Mouse (Mus musculus): Measurements from ENCODE around the gene Eif1ad. TPM values are rescaled to one million over a fixed set of nuclear protein-coding genes. Genes with fewer than 3 reads are reported as not detected.
"Not testable (repeated sequence)": the region's sequence is repeated elsewhere in the genome, so short reads cannot be mapped to it uniquely, and the experiment has no call there.

Eif1ad gene
- polyA plus RNA-seq, 1 experiment from 2014 or later: 59.4 TPM

- DNase-seq (ENCODE audit: low spot score): no peak
These were observed 8.2 kb downstream of the Eif1ad start for GRCm38 (mm10) chr19:5374748-5375147.

GRCm38 (mm10) chr19:5377446-5377845 lies 10.9 kb downstream of the Eif1ad start:
- DNase-seq (ENCODE audit: low spot score): no peak

GRCm38 (mm10) chr19:5383326-5383725 lies 16.8 kb downstream of the Eif1ad start:
- no peak for DNase-seq (ENCODE audit: low spot score)

- DNase-seq (ENCODE audit: low spot score): no peak
These were observed 18.2 kb downstream of the Eif1ad start for GRCm38 (mm10) chr19:5384715-5385114.

GRCm38 (mm10) chr19:5388011-5388441 lies 21.5 kb downstream of the Eif1ad start:
- no peak for DNase-seq (ENCODE audit: low spot score)

- peak; percentile 97 for DNase-seq (ENCODE audit: low spot score)
These were observed 22.2 kb downstream of the Eif1ad start, which contains the start of gene Sart1 for GRCm38 (mm10) chr19:5388588-5389242. Sart1 (minus strand) TSS chr19:5388703.

GRCm38 (mm10) chr19:5389647-5390046 lies 23.1 kb downstream of the Eif1ad start:
- DNase-seq (ENCODE audit: low spot score): peak; percentile 87

- DNase-seq (ENCODE audit: low spot score): no peak
These were observed 23.9 kb downstream of the Eif1ad start for GRCm38 (mm10) chr19:5390416-5390815.

GRCm38 (mm10) chr19:5392892-5393291 lies 26.4 kb downstream of the Eif1ad start:
- DNase-seq (ENCODE audit: low spot score): no peak

GRCm38 (mm10) chr19:5394168-5394567 lies 27.6 kb downstream of the Eif1ad start:
- DNase-seq (ENCODE audit: low spot score): no peak

- no peak for DNase-seq (ENCODE audit: low spot score)
These were observed 28.8 kb downstream of the Eif1ad start for GRCm38 (mm10) chr19:5395371-5395770.

GRCm38 (mm10) chr19:5401073-5401472 lies 34.5 kb downstream of the Eif1ad start:
- DNase-seq (ENCODE audit: low spot score): not testable (repeated sequence)

- DNase-seq (ENCODE audit: low spot score): no peak
These were observed 35.8 kb downstream of the Eif1ad start, which contains the start of gene Tsga10ip for GRCm38 (mm10) chr19:5402293-5402692. Tsga10ip (minus strand) TSS chr19:5402526.

GRCm38 (mm10) chr19:5405924-5406323 lies 39.4 kb downstream of the Eif1ad start:
- peak; percentile 76 for DNase-seq (ENCODE audit: low spot score)

- DNase-seq (ENCODE audit: low spot score): peak; percentile 74
These were observed 40.1 kb downstream of the Eif1ad start for GRCm38 (mm10) chr19:5406531-5407126.

- peak; percentile 81 for DNase-seq (ENCODE audit: low spot score)
These were observed 40.6 kb downstream of the Eif1ad start for GRCm38 (mm10) chr19:5407133-5407532.

- no peak for DNase-seq (ENCODE audit: low spot score)
These were observed 41.8 kb downstream of the Eif1ad start for GRCm38 (mm10) chr19:5408057-5409001.

GRCm38 (mm10) chr19:5409068-5409467 lies 42.5 kb downstream of the Eif1ad start:
- DNase-seq (ENCODE audit: low spot score): no peak

- DNase-seq (ENCODE audit: low spot score): no peak
These were observed 44.1 kb downstream of the Eif1ad start for GRCm38 (mm10) chr19:5410641-5411040.

GRCm38 (mm10) chr19:5411961-5412360 lies 45.4 kb downstream of the Eif1ad start:
- no peak for DNase-seq (ENCODE audit: low spot score)

GRCm38 (mm10) chr19:5413840-5414239 lies 47.3 kb downstream of the Eif1ad start:
- DNase-seq (ENCODE audit: low spot score): no peak

GRCm38 (mm10) chr19:5414534-5414957 lies 48.0 kb downstream of the Eif1ad start:
- DNase-seq (ENCODE audit: low spot score): no peak

Data from thymus, postnatal 0 days (tissue).